Mouse (Mus musculus) cerebellum, adult 18-20 months (tissue): ENCODE data around the gene Smim7.

ENCODE experiments used
- DNase-seq, 2 experiments: peaks; one replicate each; pipeline ENCODE4 v3.0.0; 2021

The Smim7 gene

GRCm38 (mm10) chr8:72570633-72571610, at the start of gene Smim7:
Gene Smim7 (minus strand): TSS chr8:72571088.
- peak; percentile 97 for DNase-seq

- DNase-seq, result peak in 1 of 2 experiments; percentile 31
Observed at GRCm38 (mm10) chr8:72590198-72590597, 19.3 kb upstream of the Smim7 start.

- no peak for DNase-seq
Observed at GRCm38 (mm10) chr8:72589286-72589685, 18.4 kb upstream of the Smim7 start.

DNA sequence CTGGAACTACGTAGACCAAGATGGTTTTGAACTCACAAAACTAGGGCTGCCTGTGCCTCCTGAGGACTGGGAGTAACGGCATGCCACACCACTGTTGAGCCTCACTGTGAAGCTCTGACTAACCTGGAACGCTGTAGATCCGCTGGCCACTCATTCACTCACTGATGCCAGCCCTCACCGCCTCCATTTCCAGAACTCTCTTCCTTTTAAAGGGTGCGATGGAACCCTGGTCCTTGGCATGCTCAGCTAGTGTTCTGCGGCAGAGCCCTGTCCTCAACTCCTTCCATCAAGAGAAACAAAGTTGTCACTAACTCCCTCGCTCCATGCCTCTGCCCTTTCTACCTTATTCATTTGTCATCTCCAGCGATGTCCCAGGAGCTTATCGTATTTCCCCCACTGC, 18.0 kb upstream of the Smim7 start:
- no peak for DNase-seq

- peak; percentile 38 to 55 for DNase-seq
Observed at GRCm38 (mm10) chr8:72587806-72588205, 16.9 kb upstream of the Smim7 start.

DNA sequence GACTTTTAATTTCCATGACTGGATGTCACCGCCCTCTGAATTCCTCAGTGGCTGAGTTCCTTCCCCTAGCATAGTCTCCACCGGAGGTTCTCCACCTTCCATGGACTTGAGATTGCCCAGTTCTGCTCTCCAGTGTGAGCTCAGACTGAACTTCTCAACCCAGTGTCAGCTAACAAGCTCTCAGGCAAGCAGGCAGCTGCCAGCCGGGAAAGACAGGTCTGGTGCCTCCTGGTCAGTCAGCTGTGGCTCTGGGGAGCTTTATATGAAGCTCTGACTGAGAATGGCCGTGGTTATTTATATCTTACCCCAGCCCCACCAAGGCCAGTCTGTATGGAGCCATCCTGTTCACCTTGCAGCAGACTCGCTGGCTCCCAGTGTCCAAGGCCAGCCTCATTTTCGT, 13.5 kb upstream of the Smim7 start:
- no peak for DNase-seq

- DNase-seq, result no peak
Observed at GRCm38 (mm10) chr8:72583056-72583771, 12.3 kb upstream of the Smim7 start.

- DNase-seq, result peak; percentile 17 to 21
Observed at GRCm38 (mm10) chr8:72579374-72579773, 8.5 kb upstream of the Smim7 start.

- no peak for DNase-seq
Observed at GRCm38 (mm10) chr8:72577941-72578340, 7.1 kb upstream of the Smim7 start.

- no peak for DNase-seq
Observed at GRCm38 (mm10) chr8:72577266-72577665, 6.4 kb upstream of the Smim7 start.

DNA sequence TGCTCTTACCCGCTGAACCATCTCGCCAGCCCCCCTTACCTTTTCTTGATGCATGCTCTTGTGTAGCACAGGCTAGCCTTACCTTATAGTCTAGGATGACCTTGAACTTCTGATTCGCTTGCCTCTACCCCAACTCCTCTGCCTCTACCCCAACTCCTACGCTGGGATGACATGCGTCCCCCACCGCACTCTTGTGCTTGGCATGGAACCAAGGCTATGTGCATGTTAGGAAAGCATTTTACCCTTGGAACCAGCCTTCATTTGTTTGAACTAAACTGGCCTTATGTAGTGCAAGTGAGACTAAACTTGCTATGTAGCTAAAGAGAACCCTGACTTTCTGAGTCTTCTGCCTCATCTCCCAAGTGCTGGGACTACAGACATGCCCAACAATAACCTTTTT, 5.0 kb upstream of the Smim7 start:
- DNase-seq, result no peak

- DNase-seq, result no peak
Observed at GRCm38 (mm10) chr8:72573450-72573849, 2.6 kb upstream of the Smim7 start.

GRCm38 (mm10) chr8:72572507-72572906, 1.6 kb upstream of the Smim7 start:
- peak in 1 of 2 experiments; percentile 42 for DNase-seq

GRCm38 (mm10) chr8:72571611-72572473, 954 bp upstream of the Smim7 start, which contains the start of gene Tmem38a:
Gene Tmem38a (plus strand): TSS chr8:72572055.
- DNase-seq, result peak; percentile 76 to 81

DNA sequence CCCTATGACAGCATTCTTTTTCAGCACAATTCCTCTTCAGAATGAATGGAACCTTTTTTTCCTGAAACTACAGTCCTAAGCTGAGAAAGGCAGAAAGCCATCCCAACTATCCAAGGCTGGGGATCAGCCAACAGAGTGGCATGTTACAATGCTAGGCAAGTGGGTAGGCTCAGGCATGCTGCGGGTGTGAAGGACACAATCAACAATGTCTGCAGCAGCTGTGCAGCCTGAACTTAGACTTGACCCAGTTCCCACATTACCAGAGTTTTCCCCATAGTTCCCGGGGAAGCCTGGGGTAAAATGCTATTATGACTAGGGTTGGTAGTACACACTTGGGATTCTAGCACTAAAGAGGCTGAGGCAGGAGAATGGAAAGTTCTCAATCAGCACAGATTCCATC, 4.9 kb downstream of the Smim7 start:
- no peak for DNase-seq

GRCm38 (mm10) chr8:72561111-72561689, 9.7 kb downstream of the Smim7 start:
- DNase-seq, result no peak

DNA sequence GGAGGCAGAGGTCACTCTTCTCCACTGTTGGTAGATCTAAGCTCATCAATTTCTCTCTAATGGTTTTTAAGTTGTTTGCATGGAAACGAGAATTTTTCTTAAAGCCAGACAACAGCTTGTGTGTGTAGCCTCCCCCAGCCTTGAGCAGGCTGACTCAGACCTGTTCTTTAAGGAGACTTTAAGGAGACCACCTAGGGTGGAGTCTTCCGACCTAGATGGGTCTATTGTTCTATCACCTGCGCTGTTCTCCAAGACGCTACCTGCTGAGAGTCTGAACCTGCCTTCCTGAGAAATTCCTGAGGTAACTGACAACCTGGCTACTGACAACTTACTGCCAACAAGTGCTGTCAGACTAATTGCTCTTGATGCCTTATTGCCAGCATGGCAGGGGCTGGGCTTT, 15.1 kb downstream of the Smim7 start:
- no peak for DNase-seq

- DNase-seq, result no peak
Observed at GRCm38 (mm10) chr8:72549314-72549892, 21.5 kb downstream of the Smim7 start.

- DNase-seq, result peak in 1 of 2 experiments; percentile 42
Observed at GRCm38 (mm10) chr8:72548644-72549313, 22.1 kb downstream of the Smim7 start.

GRCm38 (mm10) chr8:72547802-72548643, 22.9 kb downstream of the Smim7 start, which contains the start of gene Med26:
Gene Med26 (minus strand): TSS chr8:72548270.
- peak; percentile 98 for DNase-seq
